Mouse (Mus musculus): ENCODE results near the gene Snrpd2.
A peak's percentile ranks its signal among the peaks of the same experiment; 100 is the strongest.
"Not testable (repeated sequence)": the region's sequence is repeated elsewhere in the genome, so short reads cannot be mapped to it uniquely, and the experiment has no call there.

Snrpd2 gene

DNA sequence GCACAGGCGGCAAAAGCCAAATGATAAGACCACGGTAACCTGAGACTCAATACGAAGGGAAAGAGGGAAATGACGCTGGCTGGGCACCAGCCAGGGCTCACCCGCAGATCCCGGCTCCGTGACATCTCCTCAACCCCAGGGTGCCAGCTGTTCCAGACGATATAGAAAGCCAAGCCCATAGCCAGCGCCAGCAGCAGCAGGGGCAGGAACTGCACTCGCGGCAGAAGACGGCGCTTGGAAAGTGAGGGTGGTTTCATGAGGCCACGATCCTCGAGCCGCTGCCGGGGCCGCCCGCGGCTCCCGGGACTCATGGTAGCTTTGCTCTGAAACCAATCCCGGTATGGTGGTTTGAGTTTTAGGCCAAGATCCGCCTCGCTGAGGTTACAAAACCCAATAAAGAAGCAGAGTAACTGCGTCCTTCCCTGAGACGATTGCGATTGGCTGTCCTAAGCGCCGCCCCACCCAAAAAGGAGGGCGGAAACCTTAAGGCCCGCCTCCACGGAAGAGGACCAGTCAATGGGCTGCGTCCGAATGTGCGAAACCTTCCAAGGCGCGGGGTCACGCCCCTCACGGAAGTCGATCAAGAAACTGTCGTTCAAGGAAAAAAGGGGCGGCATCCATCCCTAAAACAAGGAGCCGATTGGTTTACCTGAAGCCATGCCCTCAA, 514 bp upstream of the Snrpd2 start, which contains the start of gene Qpctl:
TSS of gene Qpctl (minus strand) at position 417 of the 667 bp plus-strand sequence.
- DNase-seq (ENCODE audit: extremely low spot score, low read depth, low spot score) = peak; percentile 95

DNA sequence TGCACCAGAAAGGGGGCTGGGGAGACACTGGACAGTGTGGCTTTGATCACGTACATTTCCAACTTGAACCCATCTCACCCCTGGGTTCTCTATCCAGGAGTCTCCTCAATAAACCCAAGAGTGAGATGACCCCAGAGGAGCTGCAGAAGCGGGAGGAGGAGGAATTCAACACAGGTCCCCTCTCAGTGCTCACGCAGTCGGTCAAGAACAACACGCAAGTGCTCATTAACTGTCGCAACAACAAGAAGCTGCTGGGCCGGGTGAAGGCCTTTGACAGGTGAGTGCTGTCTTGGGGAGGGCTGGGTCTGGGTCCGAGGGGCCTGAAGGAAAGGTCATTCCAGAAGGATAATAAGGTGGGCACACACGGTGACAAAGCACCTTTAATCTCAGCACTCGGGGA, 1.6 kb downstream of the Snrpd2 start:
- not testable (repeated sequence) for DNase-seq (ENCODE audit: extremely low spot score, low read depth, low spot score)

GRCm38 (mm10) chr7:19154796-19155195, 5.3 kb downstream of the Snrpd2 start:
- no peak for DNase-seq (ENCODE audit: extremely low spot score, low read depth, low spot score)

GRCm38 (mm10) chr7:19155825-19156475, 6.4 kb downstream of the Snrpd2 start:
- no peak for DNase-seq (ENCODE audit: extremely low spot score, low read depth, low spot score)

- no peak for DNase-seq (ENCODE audit: extremely low spot score, low read depth, low spot score)
Observed at GRCm38 (mm10) chr7:19157160-19157800, 7.8 kb downstream of the Snrpd2 start.

GRCm38 (mm10) chr7:19158601-19159000, 9.1 kb downstream of the Snrpd2 start:
- no peak for DNase-seq (ENCODE audit: extremely low spot score, low read depth, low spot score)

- no peak for DNase-seq (ENCODE audit: extremely low spot score, low read depth, low spot score)
Observed at GRCm38 (mm10) chr7:19159411-19159810, 9.9 kb downstream of the Snrpd2 start.

- no peak for DNase-seq (ENCODE audit: extremely low spot score, low read depth, low spot score)
Observed at GRCm38 (mm10) chr7:19160115-19160514, 10.6 kb downstream of the Snrpd2 start.

- DNase-seq (ENCODE audit: extremely low spot score, low read depth, low spot score) = no peak
Observed at GRCm38 (mm10) chr7:19162928-19163327, 13.4 kb downstream of the Snrpd2 start.

DNA sequence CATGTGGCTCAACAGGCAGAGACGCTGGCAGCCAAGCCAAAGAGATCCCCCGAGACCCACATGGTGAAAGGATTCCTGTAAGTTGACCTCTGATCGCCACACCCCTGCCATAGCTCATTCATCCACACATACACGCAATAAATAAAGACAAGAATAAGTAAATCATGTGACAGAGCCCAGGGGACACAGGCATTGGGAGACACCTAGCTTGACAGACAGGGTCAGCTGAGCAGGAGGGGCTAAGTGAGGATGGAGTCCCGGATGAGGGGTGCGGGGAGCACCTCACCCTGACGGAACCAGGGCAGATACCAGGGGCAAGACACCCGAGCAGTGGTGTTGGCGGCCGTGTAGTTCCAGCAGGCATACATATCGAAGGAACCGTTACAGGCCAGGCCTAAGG, 14.2 kb downstream of the Snrpd2 start:
- DNase-seq (ENCODE audit: extremely low spot score, low read depth, low spot score) = no peak

DNA sequence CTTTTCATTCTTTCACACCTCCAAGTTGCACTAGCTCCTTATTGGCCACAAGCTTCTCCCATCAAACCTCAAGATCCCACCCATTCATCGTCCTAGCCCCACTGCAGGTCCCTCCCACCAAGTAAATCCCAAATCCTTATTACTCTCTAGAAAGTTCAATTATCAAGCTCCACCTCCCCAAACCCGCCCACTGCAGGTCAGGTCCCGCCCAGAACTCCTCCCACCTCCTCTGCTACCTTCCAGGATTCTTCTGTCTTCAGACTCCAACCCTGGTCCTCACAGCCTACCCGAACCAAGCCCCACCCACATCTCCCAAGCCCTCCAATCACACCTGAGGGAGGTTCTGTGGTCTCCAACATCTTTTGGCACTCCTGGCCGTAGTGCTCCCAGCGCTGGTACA, 14.7 kb downstream of the Snrpd2 start:
- no peak for DNase-seq (ENCODE audit: extremely low spot score, low read depth, low spot score)

GRCm38 (mm10) chr7:19164978-19165377, 15.5 kb downstream of the Snrpd2 start:
- DNase-seq (ENCODE audit: extremely low spot score, low read depth, low spot score) = no peak

DNA sequence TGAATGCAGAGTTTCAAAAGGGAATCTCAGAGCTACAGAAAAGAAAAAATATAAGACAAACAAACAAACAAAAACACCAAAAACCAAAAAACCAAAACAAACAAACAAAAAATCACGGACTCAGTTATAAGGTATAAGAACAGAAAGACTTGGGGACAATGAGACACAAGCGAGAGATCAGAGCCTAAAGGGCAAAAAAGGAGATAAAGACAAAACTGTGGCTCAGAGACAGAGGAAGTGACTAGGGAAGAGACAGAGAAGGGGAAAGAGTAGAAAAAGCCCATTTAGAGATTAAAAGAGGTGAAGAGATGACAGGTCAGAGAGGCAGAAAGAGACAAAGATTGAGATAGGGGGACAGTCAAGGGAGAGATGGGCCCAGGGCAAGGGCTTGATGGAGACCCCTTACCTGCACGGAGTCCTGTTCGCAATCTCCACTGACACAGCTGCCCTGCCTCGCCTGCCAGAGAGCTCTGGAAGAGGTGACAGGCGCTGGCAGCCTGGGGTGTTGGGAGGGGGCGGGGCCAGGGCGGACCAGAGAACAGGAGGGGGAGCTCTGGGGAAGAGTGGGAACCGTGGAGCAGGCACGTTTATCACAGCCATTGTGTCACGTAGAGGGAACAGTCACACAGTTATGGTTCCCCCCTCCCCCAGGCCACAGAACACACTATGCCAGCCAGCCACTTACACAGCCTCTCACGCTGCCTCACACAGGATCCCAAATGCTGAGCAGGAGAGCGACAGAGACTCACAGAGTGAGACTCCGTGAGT, 16.3 kb downstream of the Snrpd2 start, which contains the start of gene Gipr:
TSS of gene Gipr (minus strand) at position 472 of the 768 bp plus-strand sequence.
- no peak for DNase-seq (ENCODE audit: extremely low spot score, low read depth, low spot score)

- no peak for DNase-seq (ENCODE audit: extremely low spot score, low read depth, low spot score)
Observed at GRCm38 (mm10) chr7:19166990-19167389, 17.5 kb downstream of the Snrpd2 start.

DNA sequence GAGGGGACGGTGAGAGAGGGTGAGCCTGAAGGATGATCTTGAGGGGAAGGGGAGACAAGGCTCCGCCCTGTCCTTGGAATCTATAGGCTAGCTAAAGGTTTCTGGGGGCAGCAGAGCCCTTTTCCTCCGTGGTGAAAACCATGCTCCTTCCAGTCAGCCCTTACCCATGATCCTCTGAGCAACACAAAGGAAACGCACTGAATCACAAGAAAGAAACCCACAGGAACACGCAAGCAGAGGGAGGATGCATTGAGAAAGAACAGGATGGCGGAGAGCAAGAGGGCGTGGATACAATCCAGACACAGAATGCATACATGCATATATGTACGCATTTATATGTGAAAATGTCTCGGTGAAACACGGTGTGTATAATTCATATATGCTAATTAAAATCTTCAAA, 20.0 kb downstream of the Snrpd2 start:
- DNase-seq (ENCODE audit: extremely low spot score, low read depth, low spot score) = no peak

- DNase-seq (ENCODE audit: extremely low spot score, low read depth, low spot score) = no peak
Observed at GRCm38 (mm10) chr7:19170142-19170541, 20.6 kb downstream of the Snrpd2 start.

GRCm38 (mm10) chr7:19171831-19172230, 22.3 kb downstream of the Snrpd2 start:
- DNase-seq (ENCODE audit: extremely low spot score, low read depth, low spot score) = no peak

- DNase-seq (ENCODE audit: extremely low spot score, low read depth, low spot score) = no peak
Observed at GRCm38 (mm10) chr7:19172874-19173273, 23.4 kb downstream of the Snrpd2 start.

DNA sequence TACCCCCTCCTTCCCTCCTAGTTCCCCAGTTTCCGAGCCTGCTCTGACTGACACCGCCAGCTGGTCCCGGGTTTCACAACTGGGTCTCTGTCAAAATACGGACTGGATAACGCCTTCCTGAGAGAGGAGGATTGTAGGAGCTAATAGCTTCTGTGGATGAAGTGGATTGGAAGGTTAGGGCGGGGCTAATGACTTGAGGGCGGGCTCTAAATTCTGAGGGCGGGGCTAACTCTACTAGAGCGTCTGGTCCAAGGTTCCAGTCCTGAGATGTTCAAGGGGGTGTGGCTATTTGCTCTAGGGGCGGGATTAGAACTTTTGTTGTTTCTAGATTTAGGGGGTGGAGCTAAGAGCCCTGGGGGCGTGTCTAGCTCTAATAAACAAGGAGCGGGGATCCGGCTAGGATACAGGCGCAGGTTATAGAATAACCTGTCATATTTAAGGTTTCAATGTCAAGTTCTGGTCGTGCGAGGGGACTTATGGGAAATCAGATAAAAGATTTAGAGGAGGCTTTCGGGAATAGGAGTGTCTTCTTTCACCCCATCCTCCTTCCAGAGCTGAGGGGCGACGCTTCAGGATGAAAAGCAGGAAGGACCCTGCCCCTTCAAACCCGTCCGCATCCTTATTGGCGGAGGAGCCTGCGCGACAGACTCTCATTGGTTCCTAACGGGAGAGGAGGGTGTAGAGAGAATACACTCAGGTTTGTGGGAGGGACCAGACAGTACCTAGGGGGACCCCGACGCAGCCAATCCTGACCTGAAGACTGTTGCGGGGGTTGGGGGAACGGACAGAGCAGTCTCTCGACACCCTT, 26.4 kb downstream of the Snrpd2 start, which contains the start of gene Eml2:
TSS of gene Eml2 (plus strand) at position 714 of the 808 bp plus-strand sequence.
- DNase-seq (ENCODE audit: extremely low spot score, low read depth, low spot score) = no peak

DNA sequence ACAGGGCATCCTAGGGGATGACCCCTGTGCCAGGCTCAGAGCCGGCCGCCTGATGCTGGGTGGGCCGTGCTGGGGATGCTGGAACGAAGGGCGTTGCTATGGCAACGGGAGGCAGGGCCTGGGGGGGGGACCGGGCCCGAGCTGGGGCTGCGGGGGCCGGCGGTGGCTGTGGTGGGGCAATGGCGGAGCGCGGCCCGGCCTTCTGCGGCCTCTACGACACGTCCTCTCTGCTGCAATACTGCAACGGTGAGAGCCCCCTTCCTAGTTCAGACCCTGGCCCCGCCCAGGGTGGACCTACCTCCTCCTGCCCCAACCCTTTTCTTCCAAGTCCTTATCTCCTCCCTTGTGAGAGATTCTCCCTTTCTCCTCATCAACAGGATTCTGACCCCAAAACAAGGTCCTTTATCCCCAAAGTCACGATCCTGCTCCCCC, 27.0 kb downstream of the Snrpd2 start:
- no peak for DNase-seq (ENCODE audit: extremely low spot score, low read depth, low spot score)

Measured in hindlimb bud, embryonic 11.5 days (tissue).